Mouse (Mus musculus) c-Kit-negative CD71-positive TER-119-positive erythroid progenitor cells, embryonic 14.5 days (primary cell): ENCODE measurements around the gene Aldob.
"Not testable (repeated sequence)": the region's sequence is repeated elsewhere in the genome, so short reads cannot be mapped to it uniquely, and the experiment has no call there.

ENCODE experiments used
- DNase-seq: peaks from one replicate; pipeline ENCODE4 v3.0.0-alpha.2; 2013; ENCODE audit warnings: low read depth, low spot score

The Aldob gene

GRCm38 (mm10) chr4:49535675-49536294 lies 13.6 kb downstream of the Aldob start:
- no peak for DNase-seq

GRCm38 (mm10) chr4:49535036-49535435 lies 14.3 kb downstream of the Aldob start:
- no peak for DNase-seq

GRCm38 (mm10) chr4:49522576-49522975 lies 26.8 kb downstream of the Aldob start:
- no peak for DNase-seq

- no peak for DNase-seq
These were observed 28.0 kb downstream of the Aldob start for GRCm38 (mm10) chr4:49521346-49521745.

- peak; percentile 91 for DNase-seq
These were observed 28.6 kb downstream of the Aldob start, which contains the start of the genes Mrpl50 and Zfp189 for GRCm38 (mm10) chr4:49520572-49521340. TSS of gene Mrpl50 (minus strand) at chr4:49521093. TSS of gene Zfp189 (plus strand) at chr4:49521176.

- peak; percentile 48 for DNase-seq
These were observed 29.9 kb downstream of the Aldob start for GRCm38 (mm10) chr4:49519476-49519875.

- DNase-seq, result no peak
These were observed 34.9 kb downstream of the Aldob start for GRCm38 (mm10) chr4:49514441-49514840.

GRCm38 (mm10) chr4:49512636-49513035 lies 36.7 kb downstream of the Aldob start:
- no peak for DNase-seq

GRCm38 (mm10) chr4:49510236-49510835 lies 39.0 kb downstream of the Aldob start:
- DNase-seq, result not testable (repeated sequence)

GRCm38 (mm10) chr4:49509183-49509582 lies 40.2 kb downstream of the Aldob start:
- no peak for DNase-seq

- DNase-seq, result no peak
These were observed 43.0 kb downstream of the Aldob start, which contains the start of gene Baat for GRCm38 (mm10) chr4:49506386-49506785. TSS of gene Baat (minus strand) at chr4:49506557.

- DNase-seq, result no peak
These were observed 45.8 kb downstream of the Aldob start for GRCm38 (mm10) chr4:49503563-49503962.
